Mouse (Mus musculus) spleen, adult 2 months (tissue): ENCODE results near the gene Gan.

Source experiments
- CTCF ChIP-seq: fragments of 200-500 bp; IDR thresholded peaks from 2 replicates; pipeline ENCODE4 v1.5.1; 2011; ENCODE audit warnings: mild to moderate bottlenecking, inconsistent platforms; ENCODE audit not compliant: insufficient read depth, insufficient read length, insufficient replicate concordance; ENCODE audit errors: extremely low read depth
- POLR2A ChIP-seq: fragments of 200-500 bp; IDR thresholded peaks from 2 replicates; pipeline ENCODE4 v1.6.1; 2011; ENCODE audit warnings: low read depth, low read length, inconsistent platforms

- TF ChIP-seq POLR2A (no peak), CTCF (no peak)
These were observed 96.6 kb downstream of the Gan start for GRCm38 (mm10) chr8:117254496-117254895.
